Mouse (Mus musculus): ENCODE results near the gene Cpb1. TPM values are rescaled to one million over a fixed set of nuclear protein-coding genes. Genes with fewer than 3 reads are reported as not detected.

The Cpb1 gene
- polyA plus RNA-seq (2012; rRNA removed) = 0.05 and 0.18 TPM in 2 replicates

DNA sequence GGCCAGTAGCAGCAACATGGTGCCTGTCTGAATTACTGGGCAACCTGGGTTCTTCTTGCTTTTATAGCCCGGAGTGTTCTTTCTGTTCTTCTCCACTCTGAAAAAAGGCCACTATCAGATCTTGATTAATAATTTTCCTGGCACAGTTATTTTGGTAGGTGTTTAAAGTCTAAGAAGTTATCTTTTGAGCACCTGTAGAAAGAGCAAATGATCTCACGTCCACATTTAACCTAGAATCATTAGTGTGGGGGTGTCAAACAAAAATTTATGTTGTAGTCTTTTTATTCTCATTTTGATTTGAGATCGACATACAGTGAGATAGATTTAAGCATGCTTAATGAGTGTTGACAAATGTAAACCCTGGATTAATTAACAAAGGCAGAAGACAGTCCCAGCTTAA is at the start of gene Cpb1:
Gene Cpb1 (minus strand): TSS at position 101 of the 400 bp plus-strand sequence.

DNA sequence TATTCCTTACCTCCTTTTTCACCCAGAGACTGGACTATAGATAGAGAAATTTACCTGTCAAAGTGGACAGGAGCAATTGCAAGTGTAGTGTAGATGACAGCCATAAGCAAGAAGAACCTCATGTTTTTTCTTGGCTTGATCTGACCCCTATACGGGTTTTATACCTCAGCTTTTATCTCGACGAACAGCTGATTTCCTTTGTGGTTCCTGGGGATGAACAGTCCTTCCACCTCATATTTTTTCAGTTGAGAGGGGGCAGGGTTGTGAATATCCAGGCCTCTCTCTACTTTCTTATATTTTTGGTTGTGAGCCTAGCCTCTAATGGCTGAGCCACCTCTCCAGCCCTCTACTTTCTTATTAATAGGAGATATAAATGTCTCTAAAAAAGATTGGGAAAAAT is 33.5 kb downstream of the Cpb1 start, which contains the start of gene Cpa3:
Gene Cpa3 (minus strand): TSS at position 132 of the 400 bp plus-strand sequence.

Other genes starting within 250 kb of the Cpb1 start
- gene Hps3, start 240.4 kb downstream of the Cpb1 start, polyA plus RNA-seq (2012; rRNA removed) = 14.6 and 16.1 TPM in 2 replicates
- gene Hltf, start 217.9 kb downstream of the Cpb1 start, polyA plus RNA-seq (2012; rRNA removed) = 17.1 and 18.0 TPM in 2 replicates
- gene Gyg, start 120.4 kb downstream of the Cpb1 start, polyA plus RNA-seq (2012; rRNA removed) = 21.3 and 25.5 TPM in 2 replicates
- 1.6 and 7.6 TPM in 2 replicates for gene Cpa3, start 33.6 kb downstream of the Cpb1 start, polyA plus RNA-seq (2012; rRNA removed)
- 0.05 and 0.11 TPM in 2 replicates for gene Agtr1b, start 91.4 kb upstream of the Cpb1 start, polyA plus RNA-seq (2012; rRNA removed)